Mouse (Mus musculus): ENCODE data around the gene Arhgef40.

DNA sequence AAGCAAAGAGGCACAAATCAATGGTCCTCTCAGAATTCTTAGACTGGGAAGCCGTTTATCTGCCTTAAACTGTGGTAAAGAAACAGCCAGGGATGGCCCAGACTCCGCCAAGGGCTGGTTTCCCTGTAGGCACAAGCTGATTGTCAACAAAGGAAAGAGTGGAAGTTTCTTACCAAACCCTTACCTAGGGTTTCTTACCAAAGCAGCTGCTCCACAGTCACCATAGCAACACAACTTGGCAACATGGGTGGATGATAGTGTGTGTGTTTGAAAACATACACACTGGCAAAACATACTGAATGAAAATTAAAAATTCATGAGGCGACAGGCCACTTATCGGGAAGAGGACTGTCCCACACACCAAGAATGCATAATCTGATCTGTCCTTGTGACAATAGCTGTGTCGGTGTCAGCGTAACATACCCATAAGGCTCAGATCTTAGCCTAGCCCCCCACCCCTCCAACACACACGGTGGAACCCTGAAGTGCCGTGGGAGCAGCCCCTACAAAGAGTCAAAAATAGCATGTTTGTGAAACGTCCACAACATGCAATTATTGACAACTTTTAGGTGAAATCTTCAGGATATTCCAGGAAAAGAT, 61.5 kb downstream of the Arhgef40 start:
- TF ChIP-seq CTCF (IDR thresholded peaks at IDR 0.05; ENCODE audit: low read depth): no peak
- no peak for TF ChIP-seq EP300 (optimal IDR thresholded peaks at IDR 0.05)

All from stomach, postnatal 0 days (tissue).